Mouse (Mus musculus) myocyte (in vitro differentiated cells): ENCODE measurements around the gene Cd300c2. TPM values are rescaled to one million over a fixed set of nuclear protein-coding genes. Genes with fewer than 3 reads are reported as not detected.

Experiments used
- H3K27me3 ChIP-seq: one replicate; pipeline ENCODE4 v1.6.1; 2011; ENCODE audit not compliant: control insufficient read depth, insufficient read depth, insufficient read length
- H3K36me3 ChIP-seq: one replicate; pipeline ENCODE4 v1.6.1; 2011; ENCODE audit not compliant: control insufficient read depth, insufficient read depth
- H3K4me2 ChIP-seq: one replicate; pipeline ENCODE4 v1.6.1; 2011; ENCODE audit warnings: low read depth, control low read depth
- H3K4me3 ChIP-seq: one replicate; pipeline ENCODE4 v1.5.1; 2011; ENCODE audit warnings: mild to moderate bottlenecking, control low read depth, moderate library complexity
- H3K79me2 ChIP-seq: one replicate; pipeline ENCODE4 v1.6.1; 2011; ENCODE audit not compliant: control insufficient read depth, insufficient read depth
- H3ac ChIP-seq: one replicate; pipeline ENCODE4 v1.6.1; 2011; ENCODE audit not compliant: control insufficient read depth, insufficient read length
- CEBPB ChIP-seq: IDR thresholded peaks from 2 replicates; pipeline ENCODE4 v1.6.1; 2011; ENCODE audit warnings: mild to moderate bottlenecking, moderate library complexity; ENCODE audit not compliant: poor library complexity, insufficient read depth, severe bottlenecking
- E2F4 ChIP-seq: IDR thresholded peaks from one replicate; pipeline ENCODE4 v1.6.1; 2011; ENCODE audit warnings: mild to moderate bottlenecking, control low read depth, moderate library complexity; ENCODE audit not compliant: insufficient read depth
- MAX ChIP-seq: IDR thresholded peaks from one replicate; pipeline ENCODE4 v1.6.1; 2011; ENCODE audit warnings: low read depth, mild to moderate bottlenecking, control low read depth
- MYOD1 ChIP-seq, 3 experiments: IDR thresholded peaks; one replicate each; pipeline ENCODE4 v1.6.1; 2011; ENCODE audit warnings: control low read depth in 2 of 3, low read depth in 2 of 3, mild to moderate bottlenecking in 2 of 3, moderate library complexity in 1 of 3; ENCODE audit not compliant: insufficient read length in 2 of 3, control insufficient read depth in 1 of 3
- MYOG ChIP-seq, 3 experiments: IDR thresholded peaks; one replicate each; pipeline ENCODE4 v1.6.1; 2011; ENCODE audit warnings: control low read depth in 2 of 3, low read depth in 2 of 3, mild to moderate bottlenecking in 2 of 3; ENCODE audit not compliant: insufficient read length in 2 of 3, control insufficient read depth in 1 of 3, insufficient read depth in 1 of 3
- POLR2A ChIP-seq: IDR thresholded peaks from one replicate; pipeline ENCODE4 v1.6.1; 2011; ENCODE audit warnings: low read depth, mild to moderate bottlenecking, control low read depth, moderate library complexity; ENCODE audit not compliant: insufficient read length
- POLR2AphosphoS2 ChIP-seq: IDR thresholded peaks from one replicate; pipeline ENCODE4 v1.6.1; 2011; ENCODE audit warnings: low read depth, control low read depth; ENCODE audit not compliant: insufficient read length
- REST ChIP-seq: IDR thresholded peaks from one replicate; pipeline ENCODE4 v1.6.1; 2011; ENCODE audit warnings: mild to moderate bottlenecking, control low read depth, moderate library complexity; ENCODE audit not compliant: insufficient read depth, insufficient read length
- SRF ChIP-seq: IDR thresholded peaks from one replicate; pipeline ENCODE4 v1.6.1; 2011; ENCODE audit warnings: low read depth; ENCODE audit not compliant: control insufficient read depth, insufficient read length
- TCF12 ChIP-seq: IDR thresholded peaks from one replicate; pipeline ENCODE4 v1.6.1; 2011; ENCODE audit warnings: mild to moderate bottlenecking, control low read depth; ENCODE audit not compliant: poor library complexity, insufficient read depth, severe bottlenecking
- TCF3 ChIP-seq: IDR thresholded peaks from one replicate; pipeline ENCODE4 v1.6.1; 2011; ENCODE audit warnings: low read depth, control low read depth; ENCODE audit not compliant: insufficient read length
- USF1 ChIP-seq: IDR thresholded peaks from one replicate; pipeline ENCODE4 v1.6.1; 2011; ENCODE audit warnings: low read depth, mild to moderate bottlenecking, control low read depth, moderate library complexity
- polyA plus RNA-seq: library from polyadenylated mRNA; unstranded; fragments of >200 nt; fragmentation: generic; extraction: Trizol; gene quantifications from one replicate; pipeline ENCODE4 v1.2.1, GENCODE M21; 2012; ENCODE audit warnings: missing spikeins

The Cd300c2 gene
- polyA plus RNA-seq, 1 experiment, result not detected

DNA sequence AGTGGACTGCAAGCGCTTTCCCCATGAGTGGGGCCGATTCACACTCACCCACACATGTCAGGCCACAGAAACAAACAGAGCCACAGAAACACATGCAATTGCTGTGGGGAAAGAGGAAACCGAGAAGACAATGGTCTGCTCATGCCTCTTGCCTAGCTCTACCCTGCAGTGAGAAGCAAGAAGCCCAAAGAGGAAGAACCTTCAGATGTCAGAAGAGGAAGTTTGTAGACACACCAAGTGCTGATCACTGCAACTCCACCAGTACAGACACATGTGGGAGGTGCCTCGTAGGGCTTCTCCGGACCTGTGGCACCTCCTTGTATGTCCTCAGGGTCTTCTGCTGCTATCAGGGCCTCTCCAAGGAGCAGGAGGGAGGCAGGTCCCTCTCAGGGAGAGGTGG lies 2.4 kb upstream of the Cd300c2 start:
- H3K36me3 ChIP-seq, result no peaks in the 10 kb centered on the region
- TF ChIP-seq MYOD1 (IDR thresholded peaks at IDR 0.05; ENCODE audit: control insufficient read depth in 1 of 3, insufficient read length in 2 of 3, low read depth in 2 of 3), result no peak
- no peak for TF ChIP-seq POLR2A
- no peak for TF ChIP-seq E2F4
- TF ChIP-seq TCF12, result no peak
- no peak for TF ChIP-seq CEBPB
- TF ChIP-seq MAX, result no peak
- no peak for TF ChIP-seq MYOG (IDR thresholded peaks at IDR 0.05; ENCODE audit: control insufficient read depth in 1 of 3, insufficient read depth in 1 of 3, insufficient read length in 2 of 3, low read depth in 2 of 3)
- no peak for TF ChIP-seq USF1
- no peak for TF ChIP-seq SRF
- TF ChIP-seq POLR2AphosphoS2, result no peak
- TF ChIP-seq REST, result no peak
- no peak for TF ChIP-seq TCF3
- no peak overlapping the region for H3K4me2 ChIP-seq
- no peak overlapping the region for H3ac ChIP-seq
- H3K79me2 ChIP-seq, result no peaks in the 10 kb centered on the region
- H3K4me3 ChIP-seq, result no peak overlapping the region
- H3K27me3 ChIP-seq, result no peaks in the 10 kb centered on the region

DNA sequence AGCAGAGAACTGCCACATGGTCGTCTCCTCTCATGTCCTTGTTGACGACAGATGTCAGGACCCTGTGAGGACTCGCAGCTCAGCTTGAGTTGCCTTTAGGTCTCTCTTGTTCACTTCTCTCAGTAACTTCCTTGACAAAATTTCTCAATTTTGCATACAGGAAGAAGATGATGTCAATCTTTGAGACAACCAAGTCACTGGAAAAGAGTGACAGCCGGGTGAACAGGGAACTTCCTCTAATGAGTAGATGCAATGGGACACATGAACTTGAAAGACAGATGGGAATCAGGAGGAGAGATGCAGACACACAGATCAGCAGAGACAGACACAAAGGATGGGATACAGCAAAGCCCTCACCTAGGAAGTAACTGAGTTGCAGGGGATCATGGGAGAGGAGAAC lies 11.9 kb downstream of the Cd300c2 start, which contains the start of gene Cd300ld:
Gene Cd300ld (minus strand): TSS at position 130 of the 400 bp plus-strand sequence.
- Histone ChIP-seq H3ac (no peak within 1 kb of the TSS), H3K27me3 (peaks cover 5% of the 10 kb centered on the region), H3K4me3 (no peak within 1 kb of the TSS), H3K36me3 (no peaks in the 10 kb centered on the region), H3K4me2 (no peak within 1 kb of the TSS), H3K79me2 (no peaks in the 10 kb centered on the region)
- TF ChIP-seq POLR2AphosphoS2 (no peak), SRF (no peak), POLR2A (no peak), TCF3 (no peak)

DNA sequence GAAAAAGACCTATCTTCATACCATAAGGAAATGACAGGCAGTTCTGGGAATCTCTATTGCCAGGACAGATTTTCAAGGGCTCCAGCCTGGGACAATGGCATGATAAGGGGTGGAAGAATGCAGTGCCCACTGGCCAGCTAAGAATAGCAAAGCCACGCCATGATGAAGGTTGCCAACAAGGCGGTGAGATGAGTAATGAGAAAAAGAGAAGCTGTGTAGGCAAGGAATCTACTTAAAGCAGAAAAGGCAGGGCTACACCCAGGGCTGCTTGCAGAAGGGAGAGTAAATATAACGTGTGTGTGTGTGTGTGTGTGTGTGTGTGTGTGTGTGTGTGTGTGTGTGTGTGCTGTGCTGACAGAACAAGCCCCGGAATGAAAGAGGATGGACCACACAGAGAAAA lies 19.8 kb downstream of the Cd300c2 start:
- Histone ChIP-seq H3K4me2 (no peak overlapping the region), H3K27me3 (no peaks in the 10 kb centered on the region), H3ac (no peak overlapping the region), H3K4me3 (no peak overlapping the region), H3K36me3 (no peaks in the 10 kb centered on the region), H3K79me2 (no peaks in the 10 kb centered on the region)
- no peak for TF ChIP-seq REST
- no peak for TF ChIP-seq SRF
- TF ChIP-seq POLR2AphosphoS2, result no peak

DNA sequence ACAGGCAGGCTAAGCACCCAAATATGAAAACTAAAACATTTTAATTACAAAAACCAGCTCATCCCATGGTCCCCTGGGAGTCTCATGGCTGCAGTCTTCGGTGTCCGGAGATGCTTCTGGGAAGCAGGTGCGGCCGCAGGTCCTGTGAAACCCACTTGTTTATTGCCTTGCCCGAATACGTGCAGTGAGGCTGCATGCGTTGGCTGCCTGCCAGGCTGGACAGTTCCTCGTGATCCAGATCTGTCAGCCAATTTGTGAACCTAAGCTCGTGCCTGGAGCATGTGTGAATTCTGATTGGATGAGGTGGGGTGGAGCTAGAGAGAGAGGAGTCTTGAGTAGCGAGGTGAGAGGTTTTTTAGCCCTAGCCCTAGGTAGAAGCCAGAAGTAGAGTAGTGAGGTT lies 29.0 kb downstream of the Cd300c2 start:
- no peak overlapping the region for H3ac ChIP-seq
- no peaks in the 10 kb centered on the region for H3K79me2 ChIP-seq
- H3K4me3 ChIP-seq, result no peak overlapping the region
- H3K36me3 ChIP-seq, result no peaks in the 10 kb centered on the region
- TF ChIP-seq MAX (no peak), REST (peak; percentile 34)
- no peak overlapping the region for H3K4me2 ChIP-seq
- no peaks in the 10 kb centered on the region for H3K27me3 ChIP-seq

DNA sequence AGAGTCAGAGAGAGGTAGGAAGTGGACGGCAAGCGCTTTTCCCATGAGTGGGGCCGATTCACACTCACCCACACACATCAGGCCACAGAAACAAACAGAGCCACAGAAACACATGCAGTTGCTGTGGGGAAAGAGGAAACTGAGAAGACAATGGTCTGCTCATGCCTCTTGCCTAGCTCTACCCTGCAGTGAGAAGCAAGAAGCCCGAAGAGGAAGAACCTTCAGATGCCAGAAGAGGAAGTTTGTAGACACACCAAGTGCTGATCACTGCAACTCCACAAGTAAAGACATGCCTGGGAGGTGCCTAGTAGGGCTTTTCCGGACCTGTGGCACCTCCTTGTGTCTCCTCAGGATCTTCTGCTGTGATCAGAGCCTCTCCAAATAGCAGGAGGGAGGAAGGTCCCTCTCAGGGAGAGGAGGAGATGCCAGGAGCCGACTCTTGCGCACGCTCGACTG lies 32.9 kb downstream of the Cd300c2 start, which contains the start of gene Cd300c:
Gene Cd300c (minus strand): TSS at position 406 of the 456 bp plus-strand sequence.
- Histone ChIP-seq H3K36me3 (no peaks in the 10 kb centered on the region), H3K27me3 (no peaks in the 10 kb centered on the region), H3K79me2 (no peaks in the 10 kb centered on the region), H3K4me3 (no peak within 1 kb of the TSS), H3K4me2 (no peak within 1 kb of the TSS), H3ac (no peak within 1 kb of the TSS)
- no peak for TF ChIP-seq SRF
- TF ChIP-seq POLR2AphosphoS2, result no peak
- no peak for TF ChIP-seq MYOG (IDR thresholded peaks at IDR 0.05; ENCODE audit: control insufficient read depth in 1 of 3, insufficient read depth in 1 of 3, insufficient read length in 2 of 3, low read depth in 2 of 3)
- TF ChIP-seq MAX, result no peak
- TF ChIP-seq MYOD1 (IDR thresholded peaks at IDR 0.05; ENCODE audit: control insufficient read depth in 1 of 3, insufficient read length in 2 of 3, low read depth in 2 of 3), result no peak
- TF ChIP-seq USF1, result no peak
- no peak for TF ChIP-seq REST
- TF ChIP-seq TCF12, result no peak
- TF ChIP-seq CEBPB, result no peak
- no peak for TF ChIP-seq TCF3
- no peak for TF ChIP-seq E2F4
- TF ChIP-seq POLR2A, result no peak
